Mouse (Mus musculus): ENCODE measurements around the gene Vwf. TPM values are rescaled to one million over a fixed set of nuclear protein-coding genes. Genes with fewer than 3 reads are reported as not detected.

The Vwf gene
- 0.28 TPM for polyA plus RNA-seq (2014; fragmentation: Illumina TruSeq; extraction: RNeasy Lipid Tissue Mini Kit (QIAGEN cat#74804); ENCODE audit: low read depth, low replicate concordance)

DNA sequence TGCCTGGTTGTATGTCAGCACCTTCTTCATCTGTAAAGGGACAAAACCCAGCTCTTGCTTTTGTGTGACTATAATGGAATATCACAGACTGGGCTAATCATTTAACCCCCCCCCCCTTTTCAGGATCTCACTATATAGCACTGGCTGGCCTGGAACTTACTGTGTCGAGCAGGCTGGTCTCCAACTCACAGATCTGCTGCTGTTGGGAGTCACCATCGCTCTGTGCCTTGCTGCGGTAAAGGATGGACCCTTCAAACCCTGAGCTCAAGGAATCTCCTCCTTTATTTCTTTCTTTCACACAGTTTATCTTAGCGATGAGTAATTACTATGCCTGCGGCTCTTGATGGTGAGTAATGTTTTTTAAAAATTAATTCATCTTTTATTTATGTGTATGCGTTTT, at the start of gene Vwf:
Gene Vwf, plus strand, starts transcription at position 301 of the 400 bp plus-strand sequence.

DNA sequence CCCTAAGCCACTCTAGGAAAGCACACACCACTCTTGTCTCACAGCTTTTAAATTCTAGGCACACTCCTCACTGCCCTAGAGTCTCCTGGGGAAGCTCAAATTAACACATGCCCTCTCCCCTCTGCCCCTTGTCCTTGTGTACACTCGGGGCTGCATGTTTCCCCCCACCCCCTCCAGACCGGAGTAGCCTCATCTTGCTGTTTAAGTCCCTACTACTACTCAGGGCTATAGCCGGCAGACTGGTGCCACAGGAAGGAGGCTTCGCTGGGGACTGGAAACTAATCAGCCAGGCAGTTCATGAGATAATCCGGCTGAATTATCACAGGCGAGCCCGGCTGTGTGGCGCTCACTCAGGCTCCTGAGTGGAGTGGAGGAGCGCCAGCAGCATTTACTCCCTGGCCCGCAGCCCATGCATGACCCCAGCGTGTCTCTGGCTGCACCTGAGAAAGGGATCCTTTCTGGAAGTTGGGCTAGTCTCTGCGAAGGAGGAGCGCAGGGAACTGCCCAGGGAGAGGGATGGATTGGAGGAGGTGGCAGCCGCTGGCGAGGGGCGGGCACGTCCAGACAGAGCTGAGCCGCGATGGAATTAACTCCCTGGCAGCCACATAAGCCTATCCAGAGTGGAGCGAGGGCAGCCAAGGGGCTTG, 143.6 kb downstream of the Vwf start, which contains the start of gene Ano2:
Gene Ano2, plus strand, starts transcription at position 363 of the 647 bp plus-strand sequence.

Other genes starting within 250 kb of the Vwf start
- gene Ltbr, start 232.9 kb upstream of the Vwf start, polyA plus RNA-seq (2014; fragmentation: Illumina TruSeq; extraction: RNeasy Lipid Tissue Mini Kit (QIAGEN cat#74804); ENCODE audit: low read depth, low replicate concordance): 0.89 TPM
- 16.7 TPM for gene Scnn1a, start 226.1 kb upstream of the Vwf start, polyA plus RNA-seq (2014; fragmentation: Illumina TruSeq; extraction: RNeasy Lipid Tissue Mini Kit (QIAGEN cat#74804); ENCODE audit: low read depth, low replicate concordance)
- 4.6 TPM for gene Tnfrsf1a, start 197.4 kb upstream of the Vwf start, polyA plus RNA-seq (2014; fragmentation: Illumina TruSeq; extraction: RNeasy Lipid Tissue Mini Kit (QIAGEN cat#74804); ENCODE audit: low read depth, low replicate concordance)
- gene Plekhg6, start 166.0 kb upstream of the Vwf start, polyA plus RNA-seq (2014; fragmentation: Illumina TruSeq; extraction: RNeasy Lipid Tissue Mini Kit (QIAGEN cat#74804); ENCODE audit: low read depth, low replicate concordance): not detected
- 144 TPM for gene Cd9, start 52.0 kb upstream of the Vwf start, polyA plus RNA-seq (2014; fragmentation: Illumina TruSeq; extraction: RNeasy Lipid Tissue Mini Kit (QIAGEN cat#74804); ENCODE audit: low read depth, low replicate concordance)
- gene Ano2, start 143.6 kb downstream of the Vwf start, polyA plus RNA-seq (2014; fragmentation: Illumina TruSeq; extraction: RNeasy Lipid Tissue Mini Kit (QIAGEN cat#74804); ENCODE audit: low read depth, low replicate concordance): not detected

All from kidney, adult 10 weeks (tissue).